Mouse (Mus musculus) layer of hippocampus, adult 11-12 months (tissue): ENCODE data around the gene Rcsd1.

ENCODE experiments used
- DNase-seq: peaks from one replicate; pipeline ENCODE4 v3.0.0; 2022; ENCODE audit warnings: low spot score

The Rcsd1 gene

GRCm38 (mm10) chr1:165625896-165626295, 83.7 kb downstream of the Rcsd1 start:
- no peak for DNase-seq

DNA sequence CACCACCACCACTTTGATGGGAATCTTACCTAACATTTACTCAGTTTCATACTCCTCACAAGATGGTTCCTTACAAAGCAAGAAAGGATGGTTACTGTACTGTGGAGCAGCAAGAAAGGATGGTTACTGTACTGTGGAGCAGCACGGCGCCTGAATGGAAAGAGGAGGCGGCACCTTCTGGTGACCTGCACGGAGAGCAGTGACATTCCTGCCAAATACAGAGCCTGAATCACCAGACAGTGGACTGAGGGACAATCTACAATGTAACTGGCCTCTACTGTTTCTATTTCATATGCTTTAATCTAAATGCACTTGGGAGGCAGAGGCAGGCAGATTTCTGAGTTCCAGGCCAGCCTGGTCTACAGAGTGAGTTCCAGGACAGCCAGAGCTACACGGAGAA, 84.5 kb downstream of the Rcsd1 start:
- DNase-seq: no peak

DNA sequence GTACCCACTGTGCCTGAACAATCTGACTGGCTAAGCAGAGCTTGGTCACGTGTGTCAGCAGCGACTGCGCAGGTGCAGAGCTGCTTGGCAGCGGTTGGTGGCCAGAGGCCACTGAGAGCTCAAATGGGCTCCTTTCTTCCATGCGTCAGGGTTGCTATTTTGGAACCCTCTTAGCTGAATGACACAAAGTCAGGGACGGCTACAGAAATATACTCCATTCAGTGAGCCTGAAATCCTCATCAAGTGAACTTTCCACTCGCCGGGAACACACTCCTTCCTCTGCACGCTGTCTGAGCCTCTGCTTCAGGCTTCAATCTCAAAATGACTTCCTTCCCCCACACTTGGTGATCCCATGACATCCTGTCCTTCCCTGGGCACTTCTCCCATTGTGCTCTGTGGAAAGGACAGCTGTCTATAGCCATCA, 91.3 kb downstream of the Rcsd1 start:
- DNase-seq: peak; percentile 47

GRCm38 (mm10) chr1:165617166-165617891, 92.2 kb downstream of the Rcsd1 start:
- no peak for DNase-seq

- DNase-seq: no peak
Measured at GRCm38 (mm10) chr1:165616652-165617051, 92.9 kb downstream of the Rcsd1 start.

GRCm38 (mm10) chr1:165614793-165615192, 94.8 kb downstream of the Rcsd1 start:
- DNase-seq: no peak

GRCm38 (mm10) chr1:165613926-165614325, 95.6 kb downstream of the Rcsd1 start:
- no peak for DNase-seq

- DNase-seq: no peak
Measured at GRCm38 (mm10) chr1:165612714-165613113, 96.8 kb downstream of the Rcsd1 start.

GRCm38 (mm10) chr1:165610321-165610999, 99.1 kb downstream of the Rcsd1 start:
- peak; percentile 38 for DNase-seq

DNA sequence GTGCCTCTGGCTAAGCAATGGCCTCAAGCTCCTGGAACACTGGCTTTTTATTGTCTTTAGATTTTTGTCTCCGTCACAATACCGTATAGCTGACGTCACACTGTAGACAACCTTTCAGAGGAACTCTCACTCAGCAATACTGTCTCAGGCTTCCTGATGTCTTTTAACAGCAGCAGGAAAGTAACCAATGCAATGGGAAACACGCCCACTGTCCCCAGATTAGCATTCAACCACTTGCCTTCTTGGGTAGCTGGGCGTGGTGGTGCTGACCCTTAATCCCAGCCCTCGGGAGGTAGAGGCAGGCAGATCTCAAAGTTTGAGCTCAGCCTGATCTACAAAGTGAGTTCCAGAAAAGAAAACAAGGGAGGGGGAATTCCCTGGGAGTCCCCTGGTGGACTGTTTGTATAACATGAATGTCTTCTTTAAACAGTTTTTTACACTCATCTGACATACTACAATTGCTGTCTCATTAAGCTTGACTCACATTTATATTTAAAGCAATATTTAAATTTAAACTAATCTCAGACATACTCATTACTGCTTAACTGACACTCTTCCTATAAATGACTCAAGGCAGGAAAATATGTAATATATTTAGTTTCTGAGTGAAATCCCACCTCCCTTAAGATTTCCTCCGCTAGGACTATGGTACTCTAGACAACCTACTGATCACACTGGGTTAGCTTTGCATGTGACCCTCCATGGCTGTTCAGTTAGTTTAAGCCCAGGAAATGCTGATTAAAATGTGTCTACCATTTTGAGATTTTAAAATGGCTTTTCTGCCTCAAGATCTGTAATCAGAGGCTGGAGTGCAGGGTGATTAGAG, 99.8 kb downstream of the Rcsd1 start:
- no peak for DNase-seq

DNA sequence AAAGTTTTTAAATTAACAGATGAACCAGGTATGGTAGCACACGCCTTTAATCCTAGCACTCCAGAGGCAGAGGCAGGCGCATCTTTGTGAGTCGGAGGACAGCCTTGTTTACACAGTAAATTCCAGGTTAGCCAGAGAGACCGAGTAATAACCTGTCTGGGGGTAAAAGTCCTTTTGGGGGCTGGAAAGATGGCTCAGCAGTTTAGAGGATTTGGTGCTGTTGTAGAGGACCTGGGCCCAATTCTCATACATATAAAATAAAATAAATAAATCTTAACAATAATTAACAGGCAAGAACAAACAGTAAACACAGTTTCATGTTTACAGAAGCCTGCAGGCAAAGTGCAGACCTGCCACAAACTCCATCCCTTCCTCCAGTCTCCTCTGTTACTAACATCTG, 100.7 kb downstream of the Rcsd1 start:
- no peak for DNase-seq

DNA sequence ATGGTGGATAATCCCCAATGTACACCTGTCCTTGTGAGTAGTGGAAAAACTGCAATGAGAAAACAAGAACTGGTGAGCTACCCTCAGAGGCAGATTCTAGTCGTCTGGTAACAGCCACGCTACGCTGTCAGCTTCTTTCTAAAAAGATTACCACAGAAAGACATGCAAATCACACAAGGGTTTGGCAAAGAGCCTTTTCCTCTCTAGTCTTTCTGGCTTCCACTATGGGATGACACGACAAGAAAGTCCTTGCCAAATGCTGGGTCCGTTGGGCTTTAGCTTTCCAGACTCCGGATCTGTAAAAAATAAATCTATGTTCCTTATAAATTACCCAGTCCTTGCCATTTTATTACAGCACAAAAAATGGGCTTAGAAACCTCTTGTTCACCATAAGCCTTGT, 103.8 kb downstream of the Rcsd1 start:
- DNase-seq: no peak

GRCm38 (mm10) chr1:165605108-165605507, 104.4 kb downstream of the Rcsd1 start:
- no peak for DNase-seq

DNA sequence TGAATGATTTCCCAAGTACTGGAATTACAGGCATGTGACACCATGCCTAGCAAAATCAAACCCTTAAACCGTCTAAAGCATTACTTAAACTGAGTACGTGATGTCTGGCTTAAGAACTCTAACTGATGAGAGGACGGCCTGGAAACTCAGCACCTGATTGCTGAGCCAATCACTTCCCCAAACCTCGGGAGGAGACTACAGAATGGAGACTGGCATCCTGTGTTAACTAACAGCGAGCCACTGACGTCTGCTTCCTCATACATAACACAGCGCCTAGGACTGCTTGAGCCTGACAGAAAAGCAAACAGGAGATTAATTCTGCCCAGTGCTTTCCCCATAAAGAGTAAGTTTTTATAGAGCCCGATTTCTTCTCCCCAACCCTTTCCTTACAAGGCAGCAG, 105.4 kb downstream of the Rcsd1 start:
- DNase-seq: no peak

GRCm38 (mm10) chr1:165603218-165603617, 106.3 kb downstream of the Rcsd1 start:
- DNase-seq: no peak

GRCm38 (mm10) chr1:165601775-165602280, 107.7 kb downstream of the Rcsd1 start:
- no peak for DNase-seq
